Mouse (Mus musculus): ENCODE data around the gene Zap70. TPM values are rescaled to one million over a fixed set of nuclear protein-coding genes. Genes with fewer than 3 reads are reported as not detected.

Gene Zap70
- polyA plus RNA-seq, 1 experiment from 2014 or later: 0.54 TPM

DNA sequence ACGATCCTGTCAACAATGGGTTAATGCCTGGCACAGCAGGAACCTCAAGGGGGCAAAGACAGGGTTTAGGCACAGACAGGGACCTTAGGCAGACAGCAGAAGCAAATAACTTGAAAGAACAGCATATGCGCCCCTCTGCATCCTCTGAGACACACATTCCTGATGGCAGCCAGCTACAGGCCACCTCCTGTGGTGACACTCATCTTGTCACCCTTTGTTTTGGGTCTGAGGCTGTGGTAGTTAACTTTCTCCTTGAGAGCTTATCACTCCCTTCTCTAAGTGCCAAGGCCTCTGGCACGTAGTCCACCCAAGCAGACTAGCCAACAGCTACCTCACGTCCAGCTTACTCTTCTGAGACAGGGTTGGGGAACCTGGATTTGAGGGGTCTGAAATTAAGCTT, 15.9 kb upstream of the Zap70 start:
- no peak overlapping the region for H3K27ac ChIP-seq (ENCODE audit: low read length)
- H3K9ac ChIP-seq (replicated peaks; ENCODE audit: low read length): no peak overlapping the region
- H3K27me3 ChIP-seq (ENCODE audit: insufficient read depth, low read length): no peaks in the 10 kb centered on the region; the same call in 1 of the 2 replicates
- H3K4me1 ChIP-seq (ENCODE audit: insufficient read depth, low read length): no peaks in the 10 kb centered on the region
- WGBS: 73% methylated on average over 4 of the region's 4 CpGs
- H3K36me3 ChIP-seq (ENCODE audit: insufficient read depth, low read length): no peaks in the 10 kb centered on the region
- no peak overlapping the region for H3K4me2 ChIP-seq (replicated peaks; ENCODE audit: low read depth, low read length)
- no peaks in the 10 kb centered on the region; the same call in 1 of the 2 replicates for H3K9me3 ChIP-seq (ENCODE audit: low read length)
- no peak for ATAC-seq (ENCODE audit: low FRiP score, low TSS enrichment)
- H3K4me3 ChIP-seq (ENCODE audit: low read length): no peak overlapping the region

DNA sequence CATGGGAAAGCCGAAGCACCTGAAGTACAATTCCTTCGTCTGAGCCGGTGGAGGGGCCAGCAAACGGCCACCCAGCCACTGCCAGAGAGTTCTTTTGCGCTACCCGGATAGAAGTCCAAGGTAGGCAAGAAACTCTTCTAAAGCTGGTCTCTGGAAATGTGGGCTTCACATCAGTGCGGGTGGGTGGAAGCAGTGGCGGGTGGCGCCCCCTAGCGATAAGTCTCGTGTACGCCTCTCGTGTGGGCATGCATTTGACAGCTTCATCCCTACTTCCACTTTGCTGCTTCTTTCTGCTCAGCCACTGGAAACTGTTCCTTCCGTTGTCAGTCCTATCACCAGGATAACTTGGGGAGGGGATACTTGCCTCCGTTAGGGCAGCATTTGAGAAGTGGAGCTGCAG, 15.1 kb upstream of the Zap70 start:
- no peak for ATAC-seq (ENCODE audit: low FRiP score, low TSS enrichment)

DNA sequence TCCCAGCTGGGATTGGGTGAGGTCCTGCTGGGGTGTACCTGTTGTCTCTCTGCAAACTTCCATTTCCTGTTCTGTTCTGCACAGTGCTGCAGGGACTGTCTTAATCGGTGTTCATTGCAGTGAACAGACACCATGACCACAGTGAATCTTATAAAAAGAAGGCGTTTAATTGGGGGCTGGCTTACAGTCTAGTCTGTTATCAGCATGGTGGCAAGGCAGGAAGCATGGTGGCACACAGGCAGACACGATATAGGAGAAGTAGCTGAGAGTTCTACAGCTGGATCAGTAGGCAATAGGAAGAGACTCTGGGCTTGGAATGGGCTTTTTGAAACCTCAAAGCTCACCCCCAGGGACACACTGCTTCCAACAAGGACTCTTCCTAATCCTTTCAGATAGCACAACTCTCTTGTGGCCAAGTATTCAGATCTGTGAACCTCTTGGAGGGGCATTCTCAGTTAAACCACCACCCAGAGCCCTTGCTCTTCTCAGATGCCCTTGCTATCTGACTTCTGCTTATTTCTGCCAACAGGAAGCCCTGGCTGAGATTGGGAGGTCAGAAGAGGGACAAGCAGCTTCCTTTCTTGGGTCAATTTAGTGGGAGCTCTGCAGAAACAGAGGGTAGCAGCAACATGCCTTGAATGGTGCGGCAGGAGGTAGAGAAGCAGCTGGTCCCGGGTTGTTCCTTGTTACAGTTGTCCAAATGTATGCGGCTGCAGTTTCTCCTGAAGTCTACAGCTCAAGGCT, 7.5 kb upstream of the Zap70 start:
- WGBS: 85% methylated on average over 6 of the region's 6 CpGs
- Histone ChIP-seq H3K4me2 (replicated peaks; ENCODE audit: low read depth, low read length) (no peak overlapping the region), H3K27ac (ENCODE audit: low read length) (no peak overlapping the region), H3K4me3 (ENCODE audit: low read length) (no peak overlapping the region), H3K4me1 (ENCODE audit: insufficient read depth, low read length) (no peaks in the 10 kb centered on the region), H3K27me3 (ENCODE audit: insufficient read depth, low read length) (no peaks in the 10 kb centered on the region), H3K9ac (replicated peaks; ENCODE audit: low read length) (no peak overlapping the region), H3K36me3 (ENCODE audit: insufficient read depth, low read length) (no peaks in the 10 kb centered on the region), H3K9me3 (ENCODE audit: low read length) (no peaks in the 10 kb centered on the region; the same call in 1 of the 2 replicates)
- no peak for ATAC-seq (ENCODE audit: low FRiP score, low TSS enrichment)

More for the DNA sequence above, 15.1 kb upstream of the Zap70 start:
- WGBS: 55% methylated on average over 15 of the region's 15 CpGs
- Histone ChIP-seq H3K27me3 (ENCODE audit: insufficient read depth, low read length) (no peaks in the 10 kb centered on the region; the same call in 1 of the 2 replicates), H3K36me3 (ENCODE audit: insufficient read depth, low read length) (no peaks in the 10 kb centered on the region), H3K4me2 (replicated peaks; ENCODE audit: low read depth, low read length) (no peak overlapping the region), H3K9ac (replicated peaks; ENCODE audit: low read length) (no peak overlapping the region), H3K27ac (ENCODE audit: low read length) (no peak overlapping the region), H3K9me3 (ENCODE audit: low read length) (no peaks in the 10 kb centered on the region; the same call in 1 of the 2 replicates), H3K4me3 (ENCODE audit: low read length) (no peak overlapping the region), H3K4me1 (ENCODE audit: insufficient read depth, low read length) (no peaks in the 10 kb centered on the region)

DNA sequence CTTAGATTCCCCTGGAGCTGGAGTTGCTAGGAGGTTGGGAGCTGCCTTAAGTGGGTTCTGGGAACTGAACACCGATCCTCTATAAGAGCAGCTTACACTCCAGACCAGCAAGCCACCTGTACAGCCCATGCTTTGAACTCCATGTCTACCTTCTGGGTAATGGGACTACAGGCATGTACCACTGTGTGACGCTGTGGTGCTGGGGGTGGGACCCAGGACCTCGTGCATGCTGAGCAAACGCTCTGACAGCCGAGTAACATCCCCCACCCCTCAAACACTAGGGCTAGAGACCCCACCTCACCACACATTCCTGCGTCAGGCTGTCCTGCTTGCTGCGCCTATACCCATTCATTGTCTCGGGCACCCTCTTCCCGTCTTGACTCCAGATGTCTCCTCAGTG, 3.0 kb upstream of the Zap70 start:
- Histone ChIP-seq H3K4me1 (ENCODE audit: insufficient read depth, low read length) (no peaks in the 10 kb centered on the region), H3K9me3 (ENCODE audit: low read length) (no peaks in the 10 kb centered on the region), H3K4me3 (ENCODE audit: low read length) (no peak overlapping the region), H3K27ac (ENCODE audit: low read length) (no peak overlapping the region), H3K4me2 (replicated peaks; ENCODE audit: low read depth, low read length) (no peak overlapping the region), H3K9ac (replicated peaks; ENCODE audit: low read length) (no peak overlapping the region), H3K27me3 (ENCODE audit: insufficient read depth, low read length) (no peaks in the 10 kb centered on the region), H3K36me3 (ENCODE audit: insufficient read depth, low read length) (no peaks in the 10 kb centered on the region)
- 91% methylated on average over 9 of the region's 9 CpGs for WGBS
- no peak for ATAC-seq (ENCODE audit: low FRiP score, low TSS enrichment)

DNA sequence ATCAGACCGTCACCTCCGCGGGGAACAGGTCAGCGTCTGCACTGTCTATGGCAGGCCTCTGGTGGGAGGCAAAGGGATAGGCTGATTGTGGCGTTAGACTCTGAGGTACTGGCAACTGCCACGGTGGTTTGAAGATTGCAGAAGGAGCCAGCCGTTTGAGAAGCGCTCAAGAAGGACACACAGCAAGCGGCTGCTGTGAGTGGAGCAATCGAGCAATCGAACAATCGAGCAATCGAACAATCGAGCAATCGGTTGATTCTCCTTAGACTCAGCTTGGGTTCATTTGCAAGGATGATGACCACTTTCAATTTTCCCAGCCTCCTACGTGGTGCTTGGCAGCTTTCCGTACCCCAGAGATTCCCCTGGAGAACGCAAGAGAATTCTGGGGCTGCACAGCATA, 2.5 kb upstream of the Zap70 start:
- Histone ChIP-seq H3K4me3 (ENCODE audit: low read length) (no peak overlapping the region), H3K36me3 (ENCODE audit: insufficient read depth, low read length) (no peaks in the 10 kb centered on the region), H3K4me2 (replicated peaks; ENCODE audit: low read depth, low read length) (no peak overlapping the region), H3K27me3 (ENCODE audit: insufficient read depth, low read length) (no peaks in the 10 kb centered on the region), H3K4me1 (ENCODE audit: insufficient read depth, low read length) (no peaks in the 10 kb centered on the region), H3K9ac (replicated peaks; ENCODE audit: low read length) (no peak overlapping the region), H3K9me3 (ENCODE audit: low read length) (no peaks in the 10 kb centered on the region), H3K27ac (ENCODE audit: low read length) (no peak overlapping the region)
- ATAC-seq (ENCODE audit: low FRiP score, low TSS enrichment): no peak
- WGBS: 87% methylated on average over 18 of the region's 18 CpGs

DNA sequence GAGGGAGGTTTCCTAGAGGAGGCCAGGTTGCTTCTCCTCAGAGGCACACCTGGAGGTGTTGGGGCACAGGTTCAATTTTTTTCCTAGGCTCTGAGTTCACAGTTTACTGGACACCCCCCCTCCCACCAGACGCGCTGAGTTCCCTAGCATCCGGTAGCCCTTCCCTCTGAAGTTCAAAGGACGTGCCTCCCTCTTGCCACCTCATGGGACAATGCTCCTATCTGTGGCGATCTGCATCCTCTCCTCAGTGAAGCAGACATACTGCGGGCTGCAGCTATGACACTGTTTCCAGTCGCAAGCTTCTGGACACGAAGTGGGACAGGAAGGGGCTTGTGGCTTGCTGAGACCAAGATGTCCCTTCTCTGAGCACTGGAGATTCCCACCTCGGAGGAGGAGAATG, 1.2 kb upstream of the Zap70 start:
- no peak overlapping the region for H3K27ac ChIP-seq (ENCODE audit: low read length)
- H3K36me3 ChIP-seq (ENCODE audit: insufficient read depth, low read length): no peaks in the 10 kb centered on the region
- no peak overlapping the region for H3K4me2 ChIP-seq (replicated peaks; ENCODE audit: low read depth, low read length)
- H3K9me3 ChIP-seq (ENCODE audit: low read length): no peaks in the 10 kb centered on the region
- 64% methylated on average over 9 of the region's 9 CpGs for WGBS
- no peak overlapping the region for H3K4me3 ChIP-seq (ENCODE audit: low read length)
- ATAC-seq (ENCODE audit: low FRiP score, low TSS enrichment): no peak
- H3K4me1 ChIP-seq (ENCODE audit: insufficient read depth, low read length): no peaks in the 10 kb centered on the region
- no peak overlapping the region for H3K9ac ChIP-seq (replicated peaks; ENCODE audit: low read length)
- no peaks in the 10 kb centered on the region for H3K27me3 ChIP-seq (ENCODE audit: insufficient read depth, low read length)

DNA sequence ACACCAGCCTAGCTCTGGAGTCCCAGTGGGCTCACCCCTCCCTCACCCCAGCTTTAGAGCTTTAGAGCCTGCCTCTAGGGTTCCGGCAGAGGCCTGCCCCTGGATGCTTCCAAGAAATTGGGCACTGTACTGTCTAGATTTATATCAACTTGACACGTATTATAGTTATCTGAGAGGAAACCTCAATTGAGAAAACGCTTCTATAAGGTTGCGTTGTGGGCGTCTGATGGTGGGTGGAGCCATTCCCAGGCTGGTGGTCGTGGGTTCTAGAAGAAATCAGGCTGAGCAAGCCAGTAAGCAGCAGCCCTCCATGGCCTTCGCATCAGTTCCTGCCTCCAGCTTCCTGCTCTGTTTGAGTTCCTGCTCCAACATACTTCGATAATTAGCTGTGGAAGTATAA, 537 bp upstream of the Zap70 start:
- Histone ChIP-seq H3K4me2 (replicated peaks; ENCODE audit: low read depth, low read length) (no peak overlapping the region), H3K9ac (replicated peaks; ENCODE audit: low read length) (no peak overlapping the region), H3K9me3 (ENCODE audit: low read length) (no peaks in the 10 kb centered on the region), H3K4me3 (ENCODE audit: low read length) (no peak overlapping the region), H3K27ac (ENCODE audit: low read length) (no peak overlapping the region), H3K4me1 (ENCODE audit: insufficient read depth, low read length) (no peaks in the 10 kb centered on the region), H3K27me3 (ENCODE audit: insufficient read depth, low read length) (no peaks in the 10 kb centered on the region), H3K36me3 (ENCODE audit: insufficient read depth, low read length) (no peaks in the 10 kb centered on the region)
- ATAC-seq (ENCODE audit: low FRiP score, low TSS enrichment): no peak
- WGBS: 84% methylated on average over 8 of the region's 8 CpGs

DNA sequence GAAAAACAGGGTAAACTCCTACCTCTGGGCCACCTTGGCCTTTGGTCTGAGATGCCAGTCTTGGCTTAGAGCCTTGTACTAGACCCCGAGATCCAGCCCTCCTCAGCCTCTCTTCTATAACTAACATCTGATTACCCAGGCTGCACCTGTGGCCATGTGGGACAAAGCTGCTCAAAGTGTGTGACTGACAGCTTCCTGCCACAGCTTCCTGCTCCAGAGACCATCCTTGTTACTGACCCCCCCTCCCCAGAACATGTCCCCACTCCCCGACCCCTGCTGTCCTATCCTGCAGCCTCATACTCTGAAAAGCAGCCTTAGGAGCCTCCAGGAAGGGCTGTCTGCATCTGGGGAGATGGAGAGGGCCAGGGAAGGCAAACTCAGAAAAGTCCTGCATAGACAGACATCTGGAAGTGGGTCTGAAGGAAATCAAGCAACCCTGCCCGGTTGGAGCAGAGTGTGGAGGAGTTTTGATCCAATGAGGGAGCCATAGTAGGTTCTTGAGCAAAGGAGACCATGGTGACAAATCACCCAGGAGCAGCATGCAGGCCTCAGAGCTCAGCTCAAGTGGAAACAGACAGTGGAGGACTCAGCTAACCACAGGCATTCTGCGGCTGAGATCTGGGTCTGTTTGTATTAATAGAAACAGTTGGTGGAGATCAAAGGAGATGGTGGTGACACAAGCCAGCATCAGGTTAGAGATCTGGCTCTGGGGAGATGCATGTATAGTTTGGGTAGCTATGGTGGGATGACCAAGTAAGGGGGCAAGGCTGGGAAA, 5.0 kb downstream of the Zap70 start:
- 0 out of 2 replicates have a peak, but pooled peaks cover 4% of the 10 kb centered on the region for H3K4me1 ChIP-seq (ENCODE audit: insufficient read depth, low read length)
- no peaks in the 10 kb centered on the region for H3K9me3 ChIP-seq (ENCODE audit: low read length)
- no peak overlapping the region for H3K27ac ChIP-seq (ENCODE audit: low read length)
- H3K27me3 ChIP-seq (ENCODE audit: insufficient read depth, low read length): peaks cover 9% of the 10 kb centered on the region
- H3K9ac ChIP-seq (replicated peaks; ENCODE audit: low read length): no peak overlapping the region
- no peak for ATAC-seq (ENCODE audit: low FRiP score, low TSS enrichment)
- no peak overlapping the region for H3K4me3 ChIP-seq (ENCODE audit: low read length)
- H3K4me2 ChIP-seq (replicated peaks; ENCODE audit: low read depth, low read length): no peak overlapping the region
- no peaks in the 10 kb centered on the region for H3K36me3 ChIP-seq (ENCODE audit: insufficient read depth, low read length)
- WGBS: 60% methylated on average over 4 of the region's 4 CpGs

DNA sequence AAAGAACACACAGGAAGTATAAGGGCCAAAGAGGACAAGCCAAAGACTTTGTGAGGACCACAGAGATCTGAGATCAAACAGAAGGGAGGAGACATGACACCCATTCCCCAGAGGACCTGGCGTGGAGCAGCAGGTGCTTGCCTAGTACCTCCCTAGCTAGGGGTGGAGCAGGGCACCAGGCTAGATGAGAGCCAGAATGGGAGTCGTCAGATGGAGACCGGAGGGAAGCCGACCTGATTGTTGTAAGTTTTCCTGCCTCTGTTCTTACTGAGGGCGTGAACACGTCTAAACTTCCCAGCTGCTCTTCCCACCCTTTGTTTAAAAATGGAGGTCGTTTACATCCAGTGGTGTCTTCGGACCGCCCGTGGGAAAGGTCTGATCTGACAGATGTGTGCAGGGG, 5.7 kb downstream of the Zap70 start:
- Histone ChIP-seq H3K27ac (ENCODE audit: low read length) (no peak overlapping the region), H3K36me3 (ENCODE audit: insufficient read depth, low read length) (no peaks in the 10 kb centered on the region), H3K4me1 (ENCODE audit: insufficient read depth, low read length) (0 out of 2 replicates have a peak, but pooled peaks cover 4% of the 10 kb centered on the region), H3K9ac (replicated peaks; ENCODE audit: low read length) (no peak overlapping the region), H3K4me3 (ENCODE audit: low read length) (no peak overlapping the region), H3K4me2 (replicated peaks; ENCODE audit: low read depth, low read length) (no peak overlapping the region), H3K9me3 (ENCODE audit: low read length) (no peaks in the 10 kb centered on the region), H3K27me3 (ENCODE audit: insufficient read depth, low read length) (peaks cover 9% of the 10 kb centered on the region)
- ATAC-seq (ENCODE audit: low FRiP score, low TSS enrichment): no peak
- 32% methylated on average over 10 of the region's 10 CpGs for WGBS

DNA sequence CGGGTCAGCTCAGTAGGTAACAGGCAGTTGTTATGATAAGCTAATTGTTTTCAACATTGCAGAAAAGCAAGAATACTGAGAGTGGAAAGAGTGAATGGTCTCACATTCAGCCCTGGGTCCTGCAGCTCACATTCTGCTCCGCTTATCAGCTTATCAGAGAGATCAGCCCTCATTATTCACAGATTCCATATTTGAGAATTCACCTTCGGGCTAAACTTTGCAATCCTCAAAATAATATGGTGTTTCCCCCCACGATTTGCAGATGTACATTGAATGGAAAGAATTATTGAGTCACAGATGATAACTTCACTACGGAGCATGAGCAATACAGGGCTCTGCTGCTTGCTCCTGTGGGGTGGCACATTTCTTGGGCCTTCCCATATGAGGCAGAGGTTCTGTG, 7.2 kb downstream of the Zap70 start:
- Histone ChIP-seq H3K9ac (replicated peaks; ENCODE audit: low read length) (no peak overlapping the region), H3K36me3 (ENCODE audit: insufficient read depth, low read length) (no peaks in the 10 kb centered on the region), H3K27me3 (ENCODE audit: insufficient read depth, low read length) (peaks cover 9% of the 10 kb centered on the region), H3K27ac (ENCODE audit: low read length) (no peak overlapping the region), H3K9me3 (ENCODE audit: low read length) (no peaks in the 10 kb centered on the region), H3K4me2 (replicated peaks; ENCODE audit: low read depth, low read length) (no peak overlapping the region), H3K4me3 (ENCODE audit: low read length) (no peak overlapping the region), H3K4me1 (ENCODE audit: insufficient read depth, low read length) (0 out of 2 replicates have a peak, but pooled peaks cover 4% of the 10 kb centered on the region)
- WGBS: 73% methylated on average over 5 of the region's 5 CpGs
- ATAC-seq (ENCODE audit: low FRiP score, low TSS enrichment): no peak
